Mouse (Mus musculus) ES-E14 (cell line): ENCODE measurements around the gene Prss27.

Experiments
- CHD2 ChIP-seq: IDR thresholded peaks from 2 replicates; pipeline ENCODE4 v1.6.1; 2014; ENCODE audit warnings: mild to moderate bottlenecking, low read depth, low read length, inconsistent platforms
- MAFK ChIP-seq: IDR thresholded peaks from 2 replicates; pipeline ENCODE4 v1.6.1; 2014; ENCODE audit warnings: mild to moderate bottlenecking, low read depth, low read length, inconsistent platforms; ENCODE audit not compliant: insufficient read depth
- ZC3H11A ChIP-seq: IDR thresholded peaks from 2 replicates; pipeline ENCODE4 v1.6.1; 2012; ENCODE audit warnings: low read depth, mild to moderate bottlenecking, inconsistent platforms, low read length, borderline replicate concordance
- ZNF384 ChIP-seq: IDR thresholded peaks from 2 replicates; pipeline ENCODE4 v1.6.1; 2012; ENCODE audit warnings: low read depth, low read length, inconsistent platforms

DNA sequence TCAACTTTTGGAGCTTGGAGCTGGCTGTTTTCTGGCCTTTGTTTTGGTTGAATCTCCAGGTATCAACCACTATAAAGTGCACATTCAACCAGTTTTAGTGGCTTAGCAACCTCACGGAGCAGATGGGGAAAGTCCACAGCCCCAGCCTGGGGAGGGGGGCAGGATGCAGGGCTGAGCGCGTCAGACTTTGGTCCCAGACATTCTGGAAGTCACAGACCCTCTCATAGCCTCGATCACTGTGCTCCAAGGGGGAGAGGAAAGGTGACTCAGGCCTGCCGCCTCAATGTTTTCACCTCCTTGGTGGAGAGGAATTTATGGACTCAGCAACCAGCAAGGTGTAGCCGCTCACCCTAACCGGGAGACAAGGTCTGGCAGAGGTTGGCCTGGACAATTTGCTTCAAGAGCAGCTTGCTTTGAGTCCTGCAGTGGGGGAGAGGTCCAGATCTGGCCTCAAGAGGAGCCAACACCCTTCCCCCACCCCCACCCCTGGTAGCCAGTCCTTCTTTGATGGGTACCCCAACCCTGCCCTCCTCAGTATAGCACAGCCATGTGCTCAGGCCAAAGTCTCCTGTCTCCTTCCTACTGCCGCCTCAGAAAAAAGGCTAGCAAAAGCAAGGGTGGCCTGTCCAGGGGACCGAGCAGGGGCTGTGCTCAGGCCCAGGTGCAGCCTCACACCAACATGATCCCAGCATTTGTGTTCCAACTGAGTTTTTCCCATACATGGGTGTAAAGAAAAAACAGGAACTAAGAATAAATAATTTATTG lies 45.0 kb upstream of the Prss27 start:
- TF ChIP-seq CHD2: no peak
- TF ChIP-seq ZC3H11A: no peak
- no peak for TF ChIP-seq ZNF384
- no peak for TF ChIP-seq MAFK
